Mouse (Mus musculus) stomach, embryonic 14.5 days (tissue): ENCODE data around the gene Car9. TPM values are rescaled to one million over a fixed set of nuclear protein-coding genes. Genes with fewer than 3 reads are reported as not detected.
A peak's percentile ranks its signal among the peaks of the same experiment; 100 is the strongest.

Source experiments
- ATAC-seq: fragments of 200-750 bp; cut with Nextera tagmentation; 2 replicates; pipeline ENCODE4 v1.8.0; 2017; ENCODE audit warnings: low read depth, moderate TSS enrichment; ENCODE audit not compliant: insufficient number of reproducible peaks, insufficient read depth, low FRiP score
- H3K27ac ChIP-seq: fragments of 300-500 bp; sonication (generic); 2 replicates; pipeline ENCODE4 v1.5.1; 2014; ENCODE audit warnings: mild to moderate bottlenecking, low read length, moderate library complexity, mixed read lengths
- H3K27me3 ChIP-seq: fragments of 300-500 bp; sonication (generic); 2 replicates; pipeline ENCODE4 v1.6.1; 2014; ENCODE audit warnings: low read length, control low read depth, mixed read lengths; ENCODE audit not compliant: control insufficient read depth, insufficient read depth
- H3K36me3 ChIP-seq: fragments of 300-500 bp; sonication (generic); 2 replicates; pipeline ENCODE4 v1.6.1; 2014; ENCODE audit warnings: mild to moderate bottlenecking, control low read depth, low read length, moderate library complexity, mixed read lengths; ENCODE audit not compliant: control insufficient read depth, insufficient read depth
- H3K4me1 ChIP-seq: fragments of 300-500 bp; sonication (generic); 2 replicates; pipeline ENCODE4 v1.6.1; 2014; ENCODE audit warnings: low read length, control low read depth, mixed read lengths; ENCODE audit not compliant: control insufficient read depth, insufficient read depth
- H3K4me2 ChIP-seq: fragments of 300-500 bp; sonication (generic); replicated peaks from 2 replicates; pipeline ENCODE4 v1.6.1; 2014; ENCODE audit warnings: low read depth, low read length, control low read depth
- H3K4me3 ChIP-seq: fragments of 300-500 bp; sonication (generic); 2 replicates; pipeline ENCODE4 v1.5.1; 2014; ENCODE audit warnings: low read depth, low read length, control low read depth
- H3K9ac ChIP-seq: fragments of 300-500 bp; sonication (generic); replicated peaks from 2 replicates; pipeline ENCODE4 v1.6.1; 2014; ENCODE audit warnings: low read depth, mild to moderate bottlenecking, control low read depth, low read length, moderate library complexity, mixed read lengths
- H3K9me3 ChIP-seq: fragments of 300-500 bp; sonication (generic); 2 replicates; pipeline ENCODE4 v1.6.1; 2016; ENCODE audit warnings: low read depth, low read length, control low read depth; ENCODE audit not compliant: control insufficient read depth
- WGBS: fragments of 180-500 bp; shearing (Covaris S2); extraction: QIAGEN DNeasy Blood & Tissue Kit; methylation state at CpG from one replicate; pipeline ENCODE4 v1.1.7; 2014; 5-methylcytosine and 5-hydroxymethylcytosine counted together
- polyA plus RNA-seq: library from polyadenylated mRNA; unstranded; fragments of >200 nt; fragmentation: Nextera tagmentation; extraction: Ambion mirVana; gene quantifications from 2 replicates; pipeline ENCODE4 v1.2.1, GENCODE M21; 2014

The Car9 gene
- polyA plus RNA-seq, 1 experiment from 2014 or later: 2.8 TPM

- 52% methylated on average over 4 of the region's 4 CpGs for WGBS
Measured at GRCm38 (mm10) chr4:43497946-43498345, 8.8 kb upstream of the Car9 start.

GRCm38 (mm10) chr4:43498983-43499382 lies 7.8 kb upstream of the Car9 start:
- H3K4me3 ChIP-seq: peak overlapping the region; percentile 49
- no peak; the same call in 1 of the 2 replicates for ATAC-seq
- H3K4me1 ChIP-seq: peaks cover 30% of the 10 kb centered on the region
- no peak overlapping the region for H3K27ac ChIP-seq
- WGBS: 16% methylated on average over 8 of the region's 8 CpGs
- H3K27me3 ChIP-seq: no peaks in the 10 kb centered on the region
- peak overlapping the region; percentile 67 for H3K4me2 ChIP-seq
- peaks cover 19% of the 10 kb centered on the region for H3K36me3 ChIP-seq
- no peaks in the 10 kb centered on the region for H3K9me3 ChIP-seq
- H3K9ac ChIP-seq: peak overlapping the region; percentile 70

More at GRCm38 (mm10) chr4:43497946-43498345, 8.8 kb upstream of the Car9 start:
- H3K4me1 ChIP-seq: peaks cover 32% of the 10 kb centered on the region
- no peaks in the 10 kb centered on the region for H3K9me3 ChIP-seq
- H3K4me3 ChIP-seq: peak overlapping the region; percentile 49
- ATAC-seq: no peak
- peaks cover 19% of the 10 kb centered on the region for H3K36me3 ChIP-seq
- H3K4me2 ChIP-seq: peak overlapping the region; percentile 67
- H3K27ac ChIP-seq: no peak overlapping the region
- no peaks in the 10 kb centered on the region for H3K27me3 ChIP-seq
- H3K9ac ChIP-seq: 0 out of 2 replicates have a peak overlapping the region, but pooled peaks have one; percentile 15

DNA sequence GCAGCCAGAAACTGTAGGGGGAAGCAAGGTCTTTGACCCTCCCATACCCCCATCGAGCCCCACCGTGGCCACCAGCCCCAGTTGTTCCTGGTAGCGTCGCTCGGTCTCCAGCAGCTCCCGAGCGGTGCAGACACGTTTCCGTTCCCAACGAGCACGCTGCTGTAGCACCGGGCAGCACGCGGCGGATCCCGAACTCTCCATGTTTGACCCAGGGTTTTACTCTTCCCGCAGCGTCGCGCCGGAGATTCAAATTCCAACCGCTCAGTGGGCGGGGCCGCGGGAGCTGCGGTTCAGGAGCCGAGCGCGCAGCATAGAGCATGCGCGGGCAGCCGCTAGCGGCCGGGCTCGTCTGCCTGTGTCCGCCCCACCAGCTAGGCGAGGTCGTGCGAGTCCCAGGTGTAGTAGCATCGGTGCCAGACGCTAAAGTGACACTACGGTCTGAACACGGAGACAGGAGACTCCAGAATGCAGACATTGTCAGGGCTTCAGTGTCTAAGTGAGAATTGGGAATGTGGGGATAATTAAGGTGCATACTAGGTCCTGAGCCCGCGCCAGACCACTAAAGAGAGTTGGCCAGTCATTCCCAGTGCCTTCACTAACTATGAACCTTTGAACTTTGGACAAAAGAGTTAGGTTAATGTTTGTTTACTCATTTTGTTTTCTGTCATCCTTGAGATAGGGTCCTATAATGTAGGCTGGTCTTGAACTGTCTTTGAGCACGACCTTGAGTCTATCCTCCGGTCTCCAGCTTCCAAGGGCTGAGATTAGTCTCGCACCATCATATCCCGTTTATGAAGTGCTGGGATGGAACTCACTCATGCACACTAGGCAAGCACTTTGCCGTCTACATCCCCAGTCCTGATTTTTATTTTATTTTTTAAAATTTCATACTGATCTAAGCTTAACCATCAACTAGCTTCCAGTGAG lies 7.1 kb upstream of the Car9 start, which contains the start of gene Arhgef39:
Gene Arhgef39 (minus strand): TSS at position 289 of the 927 bp plus-strand sequence.
- Histone ChIP-seq H3K36me3 (peaks cover 19% of the 10 kb centered on the region), H3K27me3 (no peaks in the 10 kb centered on the region), H3K4me1 (peaks cover 26% of the 10 kb centered on the region), H3K9ac (peak within 1 kb of the TSS; percentile 70), H3K27ac (peak within 1 kb of the TSS; percentile 4; the same call in 1 of the 2 replicates), H3K9me3 (no peaks in the 10 kb centered on the region), H3K4me3 (peak within 1 kb of the TSS; percentile 49), H3K4me2 (peak within 1 kb of the TSS; percentile 67)
- WGBS: 8% methylated on average over 50 of the region's 50 CpGs
- ATAC-seq: peak; percentile 92

DNA sequence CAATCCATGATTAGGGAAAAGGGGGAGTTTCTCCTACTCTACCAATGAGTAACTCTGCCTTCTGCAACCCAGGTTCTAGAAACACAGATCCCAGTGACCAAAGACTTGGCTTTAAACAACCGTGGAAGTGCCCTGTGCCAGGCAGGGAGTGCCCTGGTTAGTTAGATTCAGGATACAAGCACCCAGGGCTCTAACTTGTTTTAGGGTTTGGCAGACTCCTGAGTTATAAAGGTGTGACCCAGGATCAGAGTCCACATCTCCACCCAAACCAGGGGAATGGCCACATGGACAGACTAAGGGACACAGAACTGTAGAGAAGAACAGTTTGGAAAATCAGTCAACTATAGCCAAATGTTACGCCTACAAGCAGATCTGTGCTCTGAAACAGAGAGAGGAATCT lies 3.7 kb upstream of the Car9 start:
- H3K4me1 ChIP-seq: peaks cover 13% of the 10 kb centered on the region
- H3K4me3 ChIP-seq: no peak overlapping the region
- no peaks in the 10 kb centered on the region for H3K27me3 ChIP-seq
- ATAC-seq: no peak
- WGBS: 77% methylated on average over 2 of the region's 2 CpGs
- no peaks in the 10 kb centered on the region for H3K9me3 ChIP-seq
- H3K36me3 ChIP-seq: no peaks in the 10 kb centered on the region
- H3K9ac ChIP-seq: no peak overlapping the region
- H3K4me2 ChIP-seq: no peak overlapping the region
- no peak overlapping the region for H3K27ac ChIP-seq

DNA sequence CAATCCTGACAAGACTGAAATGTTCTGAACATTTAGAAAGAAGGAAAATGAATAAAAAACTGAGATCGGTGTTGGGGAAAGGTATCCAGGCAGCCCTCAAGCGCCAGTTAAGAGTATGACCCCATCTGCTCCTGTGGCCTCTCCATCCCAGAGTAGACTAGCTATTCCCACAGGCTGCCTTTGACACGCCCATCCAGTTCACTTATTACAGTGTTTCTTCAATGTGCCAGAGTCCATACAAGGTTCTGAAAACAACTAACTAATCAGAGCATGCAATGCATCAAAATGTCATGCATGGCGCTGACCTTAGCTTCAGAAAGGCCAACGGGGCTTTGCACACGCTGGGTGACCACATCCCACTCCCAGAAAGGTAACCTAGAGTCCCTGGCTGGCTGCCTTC lies 3.3 kb upstream of the Car9 start:
- no peak for ATAC-seq
- H3K36me3 ChIP-seq: no peaks in the 10 kb centered on the region
- H3K9me3 ChIP-seq: no peaks in the 10 kb centered on the region
- H3K27me3 ChIP-seq: no peaks in the 10 kb centered on the region
- peaks cover 12% of the 10 kb centered on the region for H3K4me1 ChIP-seq
- H3K4me2 ChIP-seq: no peak overlapping the region
- WGBS: 73% methylated on average over 6 of the region's 6 CpGs
- no peak overlapping the region for H3K9ac ChIP-seq
- no peak overlapping the region for H3K4me3 ChIP-seq
- no peak overlapping the region for H3K27ac ChIP-seq

- no peak overlapping the region for H3K4me3 ChIP-seq
- H3K36me3 ChIP-seq: no peaks in the 10 kb centered on the region
- no peak for ATAC-seq
- H3K4me2 ChIP-seq: no peak overlapping the region
- H3K27ac ChIP-seq: no peak overlapping the region
- no peaks in the 10 kb centered on the region for H3K27me3 ChIP-seq
- H3K9ac ChIP-seq: no peak overlapping the region
- no peaks in the 10 kb centered on the region for H3K9me3 ChIP-seq
- 84% methylated on average over 4 of the region's 4 CpGs for WGBS
- H3K4me1 ChIP-seq: peaks cover 14% of the 10 kb centered on the region
Measured at GRCm38 (mm10) chr4:43504269-43504668, 2.5 kb upstream of the Car9 start.

GRCm38 (mm10) chr4:43506074-43506473 lies 692 bp upstream of the Car9 start:
- 78% methylated on average over 8 of the region's 8 CpGs for WGBS
- no peak for ATAC-seq
- H3K9ac ChIP-seq: no peak overlapping the region

GRCm38 (mm10) chr4:43507938-43508665 lies 1.3 kb downstream of the Car9 start:
- Histone ChIP-seq H3K27ac (no peak overlapping the region), H3K36me3 (no peaks in the 10 kb centered on the region), H3K9ac (peak overlapping the region; percentile 39; the same call in 1 of the 2 replicates), H3K27me3 (no peaks in the 10 kb centered on the region), H3K4me1 (peaks cover 14% of the 10 kb centered on the region), H3K4me2 (peak overlapping the region; percentile 86), H3K9me3 (no peaks in the 10 kb centered on the region), H3K4me3 (peak overlapping the region; percentile 40)
- ATAC-seq: peak; percentile 62
- 4% methylated on average over 22 of the region's 22 CpGs for WGBS

More at GRCm38 (mm10) chr4:43506074-43506473, 692 bp upstream of the Car9 start:
- H3K4me2 ChIP-seq: no peak overlapping the region
- H3K27me3 ChIP-seq: no peaks in the 10 kb centered on the region
- no peaks in the 10 kb centered on the region for H3K9me3 ChIP-seq
- no peaks in the 10 kb centered on the region for H3K36me3 ChIP-seq
- H3K4me1 ChIP-seq: peaks cover 14% of the 10 kb centered on the region
- H3K4me3 ChIP-seq: no peak overlapping the region
- no peak overlapping the region for H3K27ac ChIP-seq
